Mouse (Mus musculus) embryonic fibroblast, embryonic 13.5 days (primary cell): ENCODE measurements around the gene Spata16.

Source experiments
- CTCF ChIP-seq: IDR thresholded peaks from 2 replicates; pipeline ENCODE4 v1.5.1; 2011; ENCODE audit warnings: mild to moderate bottlenecking, control low read depth, low read length, moderate library complexity, borderline replicate concordance; ENCODE audit not compliant: insufficient read depth
- POLR2A ChIP-seq: IDR thresholded peaks from 2 replicates; pipeline ENCODE4 v1.6.1; 2011; ENCODE audit warnings: low read depth, mild to moderate bottlenecking, control low read depth, low read length, moderate library complexity

- TF ChIP-seq POLR2A (no peak), CTCF (no peak)
Observed at GRCm38 (mm10) chr3:26752441-26752840, 115.0 kb downstream of the Spata16 start.
